Mouse (Mus musculus) forebrain, embryonic 14.5 days (tissue): ENCODE results near the gene Isca1. TPM values are rescaled to one million over a fixed set of nuclear protein-coding genes. Genes with fewer than 3 reads are reported as not detected.
A peak's percentile ranks its signal among the peaks of the same experiment; 100 is the strongest.

ENCODE experiments used
- ATAC-seq: fragments of 200-750 bp; cut with Nextera tagmentation; 2 replicates; pipeline ENCODE4 v1.8.0; 2017; ENCODE audit warnings: mild to moderate bottlenecking, moderate library complexity
- DNase-seq: peaks from one replicate; pipeline ENCODE4 v3.0.0-alpha.2; 2015; ENCODE audit warnings: low spot score
- H3K27ac ChIP-seq: fragments of 300-500 bp; sonication (generic); 2 replicates; pipeline ENCODE4 v1.5.1; 2014; ENCODE audit warnings: low read depth, mild to moderate bottlenecking, control low read depth, low read length, moderate library complexity
- H3K27me3 ChIP-seq: fragments of 300-500 bp; sonication (generic); replicated peaks from 2 replicates; pipeline ENCODE4 v1.6.1; 2014; ENCODE audit warnings: low read length, control low read depth, mixed read lengths; ENCODE audit not compliant: control insufficient read depth, insufficient read depth
- H3K36me3 ChIP-seq: fragments of 300-500 bp; sonication (generic); 2 replicates; pipeline ENCODE4 v1.6.1; 2014; ENCODE audit warnings: low read length, control low read depth; ENCODE audit not compliant: control insufficient read depth, insufficient read depth
- H3K4me1 ChIP-seq: fragments of 300-500 bp; sonication (generic); 2 replicates; pipeline ENCODE4 v1.6.1; 2014; ENCODE audit warnings: antibody characterized with exemption, low read length, control low read depth; ENCODE audit not compliant: control insufficient read depth, insufficient read depth
- H3K4me2 ChIP-seq: fragments of 300-500 bp; sonication (generic); 2 replicates; pipeline ENCODE4 v1.6.1; 2014; ENCODE audit warnings: mild to moderate bottlenecking, control low read depth, low read length
- H3K4me3 ChIP-seq: fragments of 300-500 bp; sonication (generic); 2 replicates; pipeline ENCODE4 v1.5.1; 2014; ENCODE audit warnings: low read depth, low read length, control low read depth
- H3K9ac ChIP-seq: fragments of 300-500 bp; sonication (generic); 2 replicates; pipeline ENCODE4 v1.6.1; 2014; ENCODE audit warnings: mild to moderate bottlenecking, low read length, control low read depth, moderate library complexity
- H3K9me3 ChIP-seq: fragments of 300-500 bp; sonication (generic); replicated peaks from 2 replicates; pipeline ENCODE4 v1.6.1; 2016; ENCODE audit warnings: low read length, control low read depth, mixed read lengths; ENCODE audit not compliant: control insufficient read depth
- WGBS: fragments of 180-500 bp; shearing (Covaris S2); extraction: QIAGEN DNeasy Blood & Tissue Kit; methylation state at CpG from one replicate; pipeline ENCODE4 v1.1.7; 2014; 5-methylcytosine and 5-hydroxymethylcytosine counted together
- polyA plus RNA-seq: library from polyadenylated mRNA; unstranded; fragments of >200 nt; fragmentation: Nextera tagmentation; extraction: Ambion mirVana; gene quantifications from 2 replicates; pipeline ENCODE4 v1.2.1, GENCODE M21; 2014

Gene Isca1
- polyA plus RNA-seq: 178 and 191 TPM in 2 replicates

- Histone ChIP-seq H3K9me3 (no peaks in the 10 kb centered on the region), H3K27me3 (no peaks in the 10 kb centered on the region), H3K9ac (peak within 1 kb of the TSS; percentile 85), H3K4me2 (peak within 1 kb of the TSS; percentile 69), H3K36me3 (peaks cover 16% of the 10 kb centered on the region), H3K4me3 (peak within 1 kb of the TSS; percentile 82), H3K4me1 (peaks cover 11% of the 10 kb centered on the region), H3K27ac (peak within 1 kb of the TSS; percentile 98)
- DNase-seq (peak; percentile 98), ATAC-seq (peak; percentile 98)
- WGBS: under 1% methylated on average over 88 of the region's 91 CpGs
These were observed at the start of gene Isca1 for GRCm38 (mm10) chr13:59769296-59770163. Gene Isca1, minus strand, starts transcription at chr13:59769810.

GRCm38 (mm10) chr13:59817352-59817751 is 47.7 kb upstream of the Isca1 start:
- peaks cover 20% of the 10 kb centered on the region for H3K4me1 ChIP-seq
- no peak for DNase-seq
- peaks cover 64% of the 10 kb centered on the region for H3K36me3 ChIP-seq
- no peak overlapping the region for H3K4me3 ChIP-seq
- H3K4me2 ChIP-seq: no peak overlapping the region
- no peaks in the 10 kb centered on the region for H3K9me3 ChIP-seq
- no peak overlapping the region for H3K9ac ChIP-seq
- ATAC-seq: no peak
- no peaks in the 10 kb centered on the region for H3K27me3 ChIP-seq
- no peak overlapping the region for H3K27ac ChIP-seq
- WGBS: 94% methylated on average over 4 of the region's 4 CpGs

DNA sequence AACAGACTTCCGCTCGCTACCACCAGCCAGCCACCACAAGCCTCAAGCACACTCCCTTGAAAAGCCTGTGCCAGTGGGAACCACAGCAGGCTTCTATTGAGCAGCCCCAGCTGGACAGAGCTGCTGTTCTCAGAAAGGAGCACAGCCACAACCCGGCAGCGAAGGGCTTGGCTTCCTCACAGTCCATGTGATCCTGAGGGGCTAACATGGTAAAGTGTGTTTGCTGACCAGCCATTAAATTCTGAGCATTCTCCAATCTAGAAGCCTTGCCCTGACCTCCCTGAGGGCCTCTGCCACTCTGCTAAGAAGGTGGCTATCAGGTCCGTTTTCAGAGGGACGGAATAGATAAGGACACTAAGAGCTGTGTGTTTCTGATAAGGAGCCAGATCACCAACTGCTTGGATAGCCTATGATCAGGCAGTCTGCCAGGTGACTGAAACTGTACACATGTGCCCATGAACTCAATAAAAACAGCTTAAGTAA is 44.5 kb upstream of the Isca1 start:
- no peak overlapping the region for H3K4me3 ChIP-seq
- WGBS: 74% methylated on average over 6 of the region's 6 CpGs
- no peak overlapping the region for H3K4me2 ChIP-seq
- DNase-seq (no peak), ATAC-seq (no peak)
- H3K36me3 ChIP-seq: peaks cover 79% of the 10 kb centered on the region
- no peaks in the 10 kb centered on the region; the same call in 1 of the 2 replicates for H3K4me1 ChIP-seq
- H3K9me3 ChIP-seq: no peaks in the 10 kb centered on the region
- no peaks in the 10 kb centered on the region for H3K27me3 ChIP-seq
- H3K27ac ChIP-seq: no peak overlapping the region
- H3K9ac ChIP-seq: no peak overlapping the region

DNA sequence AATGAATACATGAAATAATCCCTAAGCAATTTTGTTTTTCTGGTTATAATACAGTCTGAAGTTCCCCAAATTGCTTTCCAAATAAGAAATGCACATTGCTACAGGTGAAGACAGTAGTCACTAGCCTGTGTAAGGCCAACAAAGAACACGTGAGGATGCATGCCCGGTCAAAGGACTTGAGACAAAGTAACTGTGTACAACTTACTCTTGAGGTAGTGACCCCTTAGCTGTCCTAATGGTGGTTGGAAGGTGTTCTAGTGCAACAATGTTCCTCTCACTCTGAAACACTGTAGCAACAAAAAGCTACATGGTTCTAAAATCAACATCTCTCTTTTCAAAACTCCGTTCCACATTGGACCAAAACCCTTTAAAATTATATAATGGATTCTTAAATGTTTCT is 42.0 kb upstream of the Isca1 start:
- Histone ChIP-seq H3K9me3 (no peaks in the 10 kb centered on the region), H3K4me1 (no peaks in the 10 kb centered on the region), H3K27me3 (no peaks in the 10 kb centered on the region), H3K9ac (no peak overlapping the region), H3K4me3 (no peak overlapping the region), H3K27ac (no peak overlapping the region), H3K4me2 (no peak overlapping the region), H3K36me3 (peaks cover 93% of the 10 kb centered on the region)
- ATAC-seq (no peak), DNase-seq (no peak)
- 96% methylated on average over 3 of the region's 3 CpGs for WGBS

DNA sequence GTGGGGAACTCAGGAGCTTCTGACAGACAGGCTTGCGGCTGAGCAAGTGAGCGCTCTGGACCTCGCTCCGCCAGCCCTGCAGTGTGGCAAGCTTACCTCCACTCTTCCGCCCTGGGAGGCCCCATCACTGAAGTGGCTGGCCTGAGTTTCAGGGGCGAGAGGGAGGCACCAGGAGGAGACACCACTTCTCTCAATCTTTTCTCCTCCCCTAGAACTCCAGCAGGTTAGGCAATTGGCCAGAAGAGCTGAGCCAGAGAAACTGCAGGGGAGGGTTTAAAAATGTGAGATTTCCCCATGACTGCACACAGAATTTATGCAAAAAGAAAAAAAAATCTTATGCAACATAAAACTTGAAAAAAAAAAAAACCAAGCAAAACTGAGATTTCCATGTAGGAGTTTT is 31.4 kb upstream of the Isca1 start:
- H3K4me2 ChIP-seq: no peak overlapping the region
- no peak overlapping the region for H3K4me3 ChIP-seq
- DNase-seq (no peak), ATAC-seq (no peak)
- no peaks in the 10 kb centered on the region for H3K4me1 ChIP-seq
- H3K27me3 ChIP-seq: no peaks in the 10 kb centered on the region
- WGBS: 81% methylated on average over 6 of the region's 6 CpGs
- H3K9me3 ChIP-seq: no peaks in the 10 kb centered on the region
- no peak overlapping the region for H3K27ac ChIP-seq
- peaks cover 99% of the 10 kb centered on the region for H3K36me3 ChIP-seq
- H3K9ac ChIP-seq: no peak overlapping the region

GRCm38 (mm10) chr13:59800077-59800476 is 30.5 kb upstream of the Isca1 start:
- Histone ChIP-seq H3K9me3 (no peaks in the 10 kb centered on the region), H3K4me2 (no peak overlapping the region), H3K36me3 (peaks cover 99% of the 10 kb centered on the region), H3K27ac (no peak overlapping the region), H3K4me3 (no peak overlapping the region), H3K27me3 (no peaks in the 10 kb centered on the region), H3K4me1 (no peaks in the 10 kb centered on the region), H3K9ac (no peak overlapping the region)
- 93% methylated on average over 2 of the region's 2 CpGs for WGBS
- ATAC-seq: no peak
- DNase-seq: no peak

DNA sequence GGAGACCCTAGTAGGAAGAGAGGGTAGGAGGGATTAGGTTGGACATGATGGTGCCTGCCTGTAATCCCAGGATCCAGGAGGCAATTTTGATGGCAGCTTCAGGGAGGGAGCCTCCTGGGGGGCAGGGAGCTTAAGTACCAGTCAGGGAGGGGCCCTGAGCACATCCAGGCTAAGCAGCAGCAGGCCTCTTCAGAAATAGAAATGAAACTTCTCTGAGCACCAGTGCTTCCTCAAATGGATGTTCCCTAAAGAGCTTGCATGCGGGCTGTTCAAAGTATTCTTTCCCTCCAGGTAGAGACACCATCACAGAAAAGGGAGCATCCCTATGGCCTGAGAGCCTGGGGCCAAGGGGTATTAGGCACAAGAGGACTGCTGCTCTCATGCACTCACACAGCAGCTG is 28.7 kb upstream of the Isca1 start:
- Histone ChIP-seq H3K4me2 (no peak overlapping the region), H3K27ac (no peak overlapping the region), H3K27me3 (no peaks in the 10 kb centered on the region), H3K9ac (no peak overlapping the region), H3K4me3 (no peak overlapping the region), H3K4me1 (no peaks in the 10 kb centered on the region), H3K36me3 (peaks cover 99% of the 10 kb centered on the region), H3K9me3 (no peaks in the 10 kb centered on the region)
- 100% methylated on average over 1 of the region's 1 CpGs for WGBS
- DNase-seq (no peak), ATAC-seq (no peak)

DNA sequence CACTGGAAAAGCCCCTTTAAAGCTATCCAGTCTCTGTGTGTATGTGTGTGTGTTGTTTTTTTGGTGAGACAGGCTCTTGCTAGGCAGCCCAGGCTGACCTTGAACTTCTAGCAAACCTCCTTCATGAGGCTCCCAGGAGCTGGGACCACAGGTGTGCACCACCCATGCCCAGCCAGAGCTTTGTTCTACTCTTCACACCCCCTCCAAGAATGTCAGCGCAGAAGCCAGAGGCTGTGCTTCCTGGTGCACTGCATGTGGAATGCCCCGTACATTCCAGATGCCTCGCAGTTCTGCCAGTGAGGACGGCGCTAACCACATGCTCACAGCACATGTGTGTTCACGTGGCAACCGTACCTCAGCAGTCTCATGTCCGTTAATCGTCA is 26.8 kb upstream of the Isca1 start:
- Histone ChIP-seq H3K4me3 (no peak overlapping the region), H3K9ac (no peak overlapping the region), H3K4me1 (no peaks in the 10 kb centered on the region), H3K36me3 (peaks cover 95% of the 10 kb centered on the region), H3K9me3 (no peaks in the 10 kb centered on the region), H3K4me2 (no peak overlapping the region), H3K27ac (no peak overlapping the region), H3K27me3 (no peaks in the 10 kb centered on the region)
- no peak for DNase-seq
- WGBS: 96% methylated on average over 9 of the region's 9 CpGs
- no peak for ATAC-seq

DNA sequence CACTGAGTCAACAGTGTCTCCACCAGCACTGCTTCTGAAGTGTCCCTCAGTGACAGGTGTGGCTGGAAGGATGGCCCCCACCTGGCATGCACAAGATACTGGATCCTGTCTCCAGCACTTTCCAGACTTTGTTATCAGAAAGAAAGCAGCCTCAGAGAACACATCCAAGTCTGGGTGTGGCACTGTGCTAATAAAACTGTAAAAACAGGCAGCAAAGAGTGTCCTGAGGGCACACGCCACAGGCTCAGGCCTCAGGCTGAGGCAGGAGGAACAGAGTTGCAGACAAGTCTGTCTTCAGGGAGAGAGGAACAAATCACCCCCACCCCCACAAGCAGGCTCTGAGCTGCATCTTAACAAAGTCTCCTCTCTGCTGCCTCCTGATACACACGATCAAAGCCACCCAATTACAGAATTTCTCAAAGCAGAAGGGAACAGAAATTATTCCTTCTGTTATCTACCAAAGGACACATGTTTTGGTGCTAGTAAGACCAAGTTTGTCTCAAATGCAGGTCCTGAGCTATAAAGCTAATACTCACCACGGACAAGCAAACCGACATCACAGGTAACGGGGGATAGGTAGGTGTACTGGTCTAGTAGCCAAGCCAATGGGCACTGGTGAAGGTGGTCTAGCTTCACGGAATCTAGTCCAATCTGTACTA is 26.3 kb upstream of the Isca1 start:
- WGBS: 94% methylated on average over 6 of the region's 6 CpGs
- H3K27me3 ChIP-seq: no peaks in the 10 kb centered on the region

More for the DNA sequence above, 26.3 kb upstream of the Isca1 start:
- Histone ChIP-seq H3K27ac (no peak overlapping the region), H3K4me2 (no peak overlapping the region), H3K36me3 (peaks cover 95% of the 10 kb centered on the region), H3K9me3 (no peaks in the 10 kb centered on the region), H3K4me1 (no peaks in the 10 kb centered on the region), H3K4me3 (no peak overlapping the region), H3K9ac (no peak overlapping the region)
- ATAC-seq (no peak), DNase-seq (no peak)
